Mouse (Mus musculus) embryonic fibroblast, embryonic 13.5 days (primary cell): Measurements from ENCODE around the gene Serpini1.

Source experiments
- CTCF ChIP-seq: IDR thresholded peaks from 2 replicates; pipeline ENCODE4 v1.5.1; 2011; ENCODE audit warnings: mild to moderate bottlenecking, control low read depth, low read length, moderate library complexity, borderline replicate concordance; ENCODE audit not compliant: insufficient read depth
- POLR2A ChIP-seq: IDR thresholded peaks from 2 replicates; pipeline ENCODE4 v1.6.1; 2011; ENCODE audit warnings: low read depth, mild to moderate bottlenecking, control low read depth, low read length, moderate library complexity

GRCm38 (mm10) chr3:75639546-75639945 is 82.2 kb downstream of the Serpini1 start:
- TF ChIP-seq CTCF (no peak), POLR2A (no peak)
